Mouse (Mus musculus) ES-E14 (cell line): ENCODE measurements around the gene Zcchc17.

Experiments used
- ZC3H11A ChIP-seq: IDR thresholded peaks from 2 replicates; pipeline ENCODE4 v1.6.1; 2012; ENCODE audit warnings: low read depth, mild to moderate bottlenecking, inconsistent platforms, low read length, borderline replicate concordance
- ZNF384 ChIP-seq: IDR thresholded peaks from 2 replicates; pipeline ENCODE4 v1.6.1; 2012; ENCODE audit warnings: low read depth, low read length, inconsistent platforms

- TF ChIP-seq ZNF384 (no peak), ZC3H11A (no peak)
These were observed 76.9 kb downstream of the Zcchc17 start for GRCm38 (mm10) chr4:130282856-130283255.
